Mouse (Mus musculus) E14TG2a.4 (cell line): Measurements from ENCODE around the gene Tsc22d1.

Experiments
- CTCF ChIP-seq: conservative IDR thresholded peaks from 2 replicates; pipeline ENCODE4 v1.5.1; 2014; ENCODE audit warnings: low read length
- NANOG ChIP-seq: IDR thresholded peaks from 2 replicates; pipeline ENCODE4 v1.6.1; 2014; ENCODE audit warnings: borderline replicate concordance, low read length, mixed read lengths
- POU5F1 ChIP-seq: IDR thresholded peaks from 2 replicates; pipeline ENCODE4 v1.6.1; 2014; ENCODE audit warnings: low read length, borderline replicate concordance

- TF ChIP-seq CTCF (peak; percentile 71), POU5F1 (no peak), NANOG (no peak)
Measured at GRCm38 (mm10) chr14:76479867-76480266, 65.1 kb downstream of the Tsc22d1 start.
